Mouse (Mus musculus): ENCODE measurements around the gene Aplnr. TPM values are rescaled to one million over a fixed set of nuclear protein-coding genes. Genes with fewer than 3 reads are reported as not detected.

Aplnr gene
- polyA plus RNA-seq, 1 experiment = 5.1 TPM

- Histone ChIP-seq H3K27ac (ENCODE audit: control insufficient read depth, insufficient read depth, low read depth, low read length, poor library complexity) (no peak overlapping the region), H3K4me1 (ENCODE audit: control insufficient read depth, insufficient read depth, low read length) (peaks cover 7% of the 10 kb centered on the region), H3K4me3 (replicated peaks; ENCODE audit: control insufficient read depth, low read depth, low read length) (no peak overlapping the region)
- WGBS = 87% methylated on average over 7 of the region's 7 CpGs
- TF ChIP-seq CTCF (IDR thresholded peaks at IDR 0.05; ENCODE audit: control insufficient read depth, insufficient read depth, low read length) (no peak), POLR2A (IDR thresholded peaks at IDR 0.05; ENCODE audit: borderline replicate concordance, control insufficient read depth, low read depth, low read length) (no peak)
These were observed 3.8 kb downstream of the Aplnr start for GRCm38 (mm10) chr2:85139846-85140245.

- peaks cover 7% of the 10 kb centered on the region for H3K4me1 ChIP-seq (ENCODE audit: control insufficient read depth, insufficient read depth, low read length)
- no peak overlapping the region for H3K4me3 ChIP-seq (replicated peaks; ENCODE audit: control insufficient read depth, low read depth, low read length)
- TF ChIP-seq CTCF (IDR thresholded peaks at IDR 0.05; ENCODE audit: control insufficient read depth, insufficient read depth, low read length) (no peak), POLR2A (IDR thresholded peaks at IDR 0.05; ENCODE audit: borderline replicate concordance, control insufficient read depth, low read depth, low read length) (no peak)
These were observed 4.8 kb downstream of the Aplnr start for GRCm38 (mm10) chr2:85140833-85141232.

GRCm38 (mm10) chr2:85144908-85145307, 8.9 kb downstream of the Aplnr start:
- WGBS = 32% methylated on average over 2 of the region's 2 CpGs
- H3K4me1 ChIP-seq (ENCODE audit: control insufficient read depth, insufficient read depth, low read length) = peaks cover under 1% of the 10 kb centered on the region; the same call in 1 of the 2 replicates
- no peak overlapping the region for H3K4me3 ChIP-seq (replicated peaks; ENCODE audit: control insufficient read depth, low read depth, low read length)
- no peak overlapping the region for H3K27ac ChIP-seq (ENCODE audit: control insufficient read depth, insufficient read depth, low read depth, low read length, poor library complexity)
- TF ChIP-seq POLR2A (IDR thresholded peaks at IDR 0.05; ENCODE audit: borderline replicate concordance, control insufficient read depth, low read depth, low read length) (no peak), CTCF (IDR thresholded peaks at IDR 0.05; ENCODE audit: control insufficient read depth, insufficient read depth, low read length) (no peak)

More at GRCm38 (mm10) chr2:85140833-85141232, 4.8 kb downstream of the Aplnr start:
- no peak overlapping the region for H3K27ac ChIP-seq (ENCODE audit: control insufficient read depth, insufficient read depth, low read depth, low read length, poor library complexity)

- Histone ChIP-seq H3K27ac (ENCODE audit: control insufficient read depth, insufficient read depth, low read depth, low read length, poor library complexity) (no peak overlapping the region), H3K4me1 (ENCODE audit: control insufficient read depth, insufficient read depth, low read length) (peaks cover 2% of the 10 kb centered on the region; the same call in 1 of the 2 replicates), H3K4me3 (replicated peaks; ENCODE audit: control insufficient read depth, low read depth, low read length) (no peak overlapping the region)
- 62% methylated on average over 3 of the region's 3 CpGs for WGBS
- no peak for TF ChIP-seq POLR2A (IDR thresholded peaks at IDR 0.05; ENCODE audit: borderline replicate concordance, control insufficient read depth, low read depth, low read length)
- TF ChIP-seq CTCF (IDR thresholded peaks at IDR 0.05; ENCODE audit: control insufficient read depth, insufficient read depth, low read length) = no peak
These were observed 9.3 kb downstream of the Aplnr start for GRCm38 (mm10) chr2:85145346-85145745.

GRCm38 (mm10) chr2:85147481-85147880, 11.5 kb downstream of the Aplnr start:
- Histone ChIP-seq H3K4me3 (replicated peaks; ENCODE audit: control insufficient read depth, low read depth, low read length) (no peak overlapping the region), H3K4me1 (ENCODE audit: control insufficient read depth, insufficient read depth, low read length) (peaks cover 3% of the 10 kb centered on the region), H3K27ac (ENCODE audit: control insufficient read depth, insufficient read depth, low read depth, low read length, poor library complexity) (no peak overlapping the region)
- no peak for TF ChIP-seq CTCF (IDR thresholded peaks at IDR 0.05; ENCODE audit: control insufficient read depth, insufficient read depth, low read length)
- no peak for TF ChIP-seq POLR2A (IDR thresholded peaks at IDR 0.05; ENCODE audit: borderline replicate concordance, control insufficient read depth, low read depth, low read length)
- 66% methylated on average over 2 of the region's 2 CpGs for WGBS

- no peak for TF ChIP-seq POLR2A (IDR thresholded peaks at IDR 0.05; ENCODE audit: borderline replicate concordance, control insufficient read depth, low read depth, low read length)
- no peak for TF ChIP-seq CTCF (IDR thresholded peaks at IDR 0.05; ENCODE audit: control insufficient read depth, insufficient read depth, low read length)
- Histone ChIP-seq H3K27ac (ENCODE audit: control insufficient read depth, insufficient read depth, low read depth, low read length, poor library complexity) (no peak overlapping the region), H3K4me3 (replicated peaks; ENCODE audit: control insufficient read depth, low read depth, low read length) (no peak overlapping the region), H3K4me1 (ENCODE audit: control insufficient read depth, insufficient read depth, low read length) (peaks cover 3% of the 10 kb centered on the region)
- WGBS = 19% methylated on average over 1 of the region's 1 CpGs
These were observed 14.3 kb downstream of the Aplnr start for GRCm38 (mm10) chr2:85150373-85150772.

- no peak for TF ChIP-seq CTCF (IDR thresholded peaks at IDR 0.05; ENCODE audit: control insufficient read depth, insufficient read depth, low read length)
- no peak for TF ChIP-seq POLR2A (IDR thresholded peaks at IDR 0.05; ENCODE audit: borderline replicate concordance, control insufficient read depth, low read depth, low read length)
- H3K27ac ChIP-seq (ENCODE audit: control insufficient read depth, insufficient read depth, low read depth, low read length, poor library complexity) = no peak overlapping the region
- 75% methylated on average over 2 of the region's 2 CpGs for WGBS
- H3K4me3 ChIP-seq (replicated peaks; ENCODE audit: control insufficient read depth, low read depth, low read length) = no peak overlapping the region
- H3K4me1 ChIP-seq (ENCODE audit: control insufficient read depth, insufficient read depth, low read length) = peaks cover 3% of the 10 kb centered on the region
These were observed 15.2 kb downstream of the Aplnr start for GRCm38 (mm10) chr2:85151233-85151632.

GRCm38 (mm10) chr2:85155334-85155733, 19.3 kb downstream of the Aplnr start:
- no peak overlapping the region for H3K27ac ChIP-seq (ENCODE audit: control insufficient read depth, insufficient read depth, low read depth, low read length, poor library complexity)
- 71% methylated on average over 9 of the region's 9 CpGs for WGBS
- peaks cover 1% of the 10 kb centered on the region for H3K4me1 ChIP-seq (ENCODE audit: control insufficient read depth, insufficient read depth, low read length)
- no peak for TF ChIP-seq CTCF (IDR thresholded peaks at IDR 0.05; ENCODE audit: control insufficient read depth, insufficient read depth, low read length)
- no peak for TF ChIP-seq POLR2A (IDR thresholded peaks at IDR 0.05; ENCODE audit: borderline replicate concordance, control insufficient read depth, low read depth, low read length)
- H3K4me3 ChIP-seq (replicated peaks; ENCODE audit: control insufficient read depth, low read depth, low read length) = no peak overlapping the region

GRCm38 (mm10) chr2:85156136-85156535, 20.1 kb downstream of the Aplnr start:
- Histone ChIP-seq H3K4me3 (replicated peaks; ENCODE audit: control insufficient read depth, low read depth, low read length) (no peak overlapping the region), H3K4me1 (ENCODE audit: control insufficient read depth, insufficient read depth, low read length) (no peaks in the 10 kb centered on the region), H3K27ac (ENCODE audit: control insufficient read depth, insufficient read depth, low read depth, low read length, poor library complexity) (no peak overlapping the region)
- WGBS = 37% methylated on average over 5 of the region's 5 CpGs
- TF ChIP-seq POLR2A (IDR thresholded peaks at IDR 0.05; ENCODE audit: borderline replicate concordance, control insufficient read depth, low read depth, low read length) = no peak
- TF ChIP-seq CTCF (IDR thresholded peaks at IDR 0.05; ENCODE audit: control insufficient read depth, insufficient read depth, low read length) = no peak

All from bone marrow, adult 2 months (tissue).